Mouse (Mus musculus): Measurements from ENCODE around the gene Olfr693. TPM values are rescaled to one million over a fixed set of nuclear protein-coding genes. Genes with fewer than 3 reads are reported as not detected.

Gene Olfr693
- polyA plus RNA-seq, 1 experiment: 0.19 TPM

GRCm38 (mm10) chr7:106685382-106685781 lies 5.0 kb upstream of the Olfr693 start:
- TF ChIP-seq POLR2A (IDR thresholded peaks at IDR 0.05; ENCODE audit: control insufficient read depth, low read depth, low read length) (no peak), CTCF (IDR thresholded peaks at IDR 0.05; ENCODE audit: control insufficient read depth, insufficient read depth, insufficient replicate concordance, low read depth, low read length) (no peak)
- Histone ChIP-seq H3K27ac (ENCODE audit: control insufficient read depth, insufficient read depth, low read depth, low read length) (no peak overlapping the region), H3K4me1 (ENCODE audit: control insufficient read depth, insufficient read depth, low read length) (no peaks in the 10 kb centered on the region), H3K36me3 (ENCODE audit: control insufficient read depth, insufficient read depth, low read length) (no peaks in the 10 kb centered on the region), H3K27me3 (ENCODE audit: control insufficient read depth, insufficient read depth, low read length) (no peaks in the 10 kb centered on the region), H3K4me3 (ENCODE audit: control insufficient read depth, low read depth, low read length) (no peak overlapping the region)

DNA sequence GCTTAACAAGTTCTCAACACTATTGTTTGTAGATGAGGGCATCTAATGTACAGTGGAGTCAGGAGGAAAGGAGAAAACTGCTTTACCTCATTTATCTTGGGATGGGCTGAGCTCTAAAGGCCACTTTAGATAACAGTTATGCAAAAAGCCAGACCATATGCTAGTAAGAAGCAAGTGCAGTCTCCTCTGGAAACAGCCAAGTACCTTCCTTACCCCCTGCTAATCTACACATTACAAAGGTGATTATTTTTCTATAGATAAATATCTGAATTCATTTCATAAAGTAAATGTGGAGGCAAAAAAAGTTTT lies 28.1 kb downstream of the Olfr693 start:
- no peak overlapping the region for H3K27ac ChIP-seq (ENCODE audit: control insufficient read depth, insufficient read depth, low read depth, low read length)
- TF ChIP-seq CTCF (IDR thresholded peaks at IDR 0.05; ENCODE audit: control insufficient read depth, insufficient read depth, insufficient replicate concordance, low read depth, low read length) (no peak), POLR2A (IDR thresholded peaks at IDR 0.05; ENCODE audit: control insufficient read depth, low read depth, low read length) (no peak)
- H3K4me1 ChIP-seq (ENCODE audit: control insufficient read depth, insufficient read depth, low read length): no peaks in the 10 kb centered on the region
- no peaks in the 10 kb centered on the region for H3K36me3 ChIP-seq (ENCODE audit: control insufficient read depth, insufficient read depth, low read length)
- no peak overlapping the region for H3K4me3 ChIP-seq (ENCODE audit: control insufficient read depth, low read depth, low read length)
- no peaks in the 10 kb centered on the region for H3K27me3 ChIP-seq (ENCODE audit: control insufficient read depth, insufficient read depth, low read length)

GRCm38 (mm10) chr7:106651555-106652343 lies 28.6 kb downstream of the Olfr693 start:
- H3K27ac ChIP-seq (ENCODE audit: control insufficient read depth, insufficient read depth, low read depth, low read length): no peak overlapping the region
- no peaks in the 10 kb centered on the region for H3K36me3 ChIP-seq (ENCODE audit: control insufficient read depth, insufficient read depth, low read length)
- H3K4me1 ChIP-seq (ENCODE audit: control insufficient read depth, insufficient read depth, low read length): no peaks in the 10 kb centered on the region
- TF ChIP-seq POLR2A (IDR thresholded peaks at IDR 0.05; ENCODE audit: control insufficient read depth, low read depth, low read length) (no peak), CTCF (IDR thresholded peaks at IDR 0.05; ENCODE audit: control insufficient read depth, insufficient read depth, insufficient replicate concordance, low read depth, low read length) (no peak)
- H3K27me3 ChIP-seq (ENCODE audit: control insufficient read depth, insufficient read depth, low read length): no peaks in the 10 kb centered on the region
- H3K4me3 ChIP-seq (ENCODE audit: control insufficient read depth, low read depth, low read length): no peak overlapping the region

GRCm38 (mm10) chr7:106649774-106650173 lies 30.6 kb downstream of the Olfr693 start:
- Histone ChIP-seq H3K4me1 (ENCODE audit: control insufficient read depth, insufficient read depth, low read length) (no peaks in the 10 kb centered on the region), H3K27me3 (ENCODE audit: control insufficient read depth, insufficient read depth, low read length) (no peaks in the 10 kb centered on the region), H3K27ac (ENCODE audit: control insufficient read depth, insufficient read depth, low read depth, low read length) (no peak overlapping the region), H3K4me3 (ENCODE audit: control insufficient read depth, low read depth, low read length) (no peak overlapping the region), H3K36me3 (ENCODE audit: control insufficient read depth, insufficient read depth, low read length) (no peaks in the 10 kb centered on the region)
- TF ChIP-seq POLR2A (IDR thresholded peaks at IDR 0.05; ENCODE audit: control insufficient read depth, low read depth, low read length): no peak

DNA sequence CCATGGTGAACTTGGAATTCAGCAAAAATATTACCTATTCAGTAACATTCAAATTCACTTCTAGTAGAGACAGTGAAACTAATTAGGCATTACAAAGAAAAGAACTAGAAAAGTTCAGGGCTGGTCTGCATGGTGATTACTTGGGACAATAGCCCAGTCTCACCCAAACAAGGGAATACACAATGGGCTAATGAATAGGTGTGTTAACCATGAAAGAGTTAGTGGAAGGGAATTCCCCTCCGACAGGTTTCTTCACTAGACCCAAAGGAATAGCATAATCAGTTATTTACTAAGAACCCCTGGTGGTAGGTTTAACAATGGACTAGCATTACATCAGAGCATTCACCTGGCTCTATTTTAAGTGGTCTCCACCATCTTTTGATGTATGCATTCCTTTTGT lies 35.1 kb downstream of the Olfr693 start:
- H3K36me3 ChIP-seq (ENCODE audit: control insufficient read depth, insufficient read depth, low read length): no peaks in the 10 kb centered on the region
- no peak for TF ChIP-seq CTCF (IDR thresholded peaks at IDR 0.05; ENCODE audit: control insufficient read depth, insufficient read depth, insufficient replicate concordance, low read depth, low read length)
- TF ChIP-seq POLR2A (IDR thresholded peaks at IDR 0.05; ENCODE audit: control insufficient read depth, low read depth, low read length): no peak

DNA sequence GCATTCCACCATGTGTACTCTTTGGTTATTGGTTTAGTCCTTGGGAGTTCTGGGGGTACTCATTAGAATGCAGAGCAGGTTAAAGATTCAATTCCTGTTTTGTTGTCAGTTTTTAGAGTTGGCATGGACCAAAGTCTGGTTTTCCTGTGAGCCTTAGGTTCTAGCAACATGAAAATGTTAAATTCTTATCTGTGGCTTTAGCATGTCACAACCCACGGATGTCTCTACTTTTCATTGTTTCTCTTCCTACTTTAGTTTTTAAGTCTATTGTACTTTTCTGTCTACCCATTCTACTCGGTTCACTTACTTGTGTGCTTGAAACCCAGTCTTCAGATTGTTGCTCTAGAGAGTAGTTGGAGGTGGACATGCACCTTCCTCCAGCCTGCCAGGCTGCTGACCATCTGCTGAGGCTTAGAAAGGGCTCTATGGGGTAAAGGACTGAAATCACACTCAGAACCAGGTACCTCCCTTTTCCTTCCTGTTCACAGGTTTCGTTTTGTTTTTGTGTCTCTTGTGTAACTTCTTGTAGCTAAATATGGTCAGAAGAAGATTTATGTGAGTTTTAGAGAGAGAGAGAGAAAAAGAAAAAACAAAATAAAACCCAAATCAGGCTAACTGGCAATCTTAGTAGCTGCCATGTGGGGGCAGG lies 36.0 kb downstream of the Olfr693 start:
- TF ChIP-seq POLR2A (IDR thresholded peaks at IDR 0.05; ENCODE audit: control insufficient read depth, low read depth, low read length) (no peak), CTCF (IDR thresholded peaks at IDR 0.05; ENCODE audit: control insufficient read depth, insufficient read depth, insufficient replicate concordance, low read depth, low read length) (no peak)
- Histone ChIP-seq H3K27me3 (ENCODE audit: control insufficient read depth, insufficient read depth, low read length) (no peaks in the 10 kb centered on the region), H3K27ac (ENCODE audit: control insufficient read depth, insufficient read depth, low read depth, low read length) (no peak overlapping the region), H3K4me3 (ENCODE audit: control insufficient read depth, low read depth, low read length) (no peak overlapping the region), H3K36me3 (ENCODE audit: control insufficient read depth, insufficient read depth, low read length) (no peaks in the 10 kb centered on the region), H3K4me1 (ENCODE audit: control insufficient read depth, insufficient read depth, low read length) (no peaks in the 10 kb centered on the region)

More for the DNA sequence above, 35.1 kb downstream of the Olfr693 start:
- Histone ChIP-seq H3K4me1 (ENCODE audit: control insufficient read depth, insufficient read depth, low read length) (no peaks in the 10 kb centered on the region), H3K27me3 (ENCODE audit: control insufficient read depth, insufficient read depth, low read length) (no peaks in the 10 kb centered on the region), H3K4me3 (ENCODE audit: control insufficient read depth, low read depth, low read length) (no peak overlapping the region), H3K27ac (ENCODE audit: control insufficient read depth, insufficient read depth, low read depth, low read length) (no peak overlapping the region)

- TF ChIP-seq POLR2A (IDR thresholded peaks at IDR 0.05; ENCODE audit: control insufficient read depth, low read depth, low read length) (no peak), CTCF (IDR thresholded peaks at IDR 0.05; ENCODE audit: control insufficient read depth, insufficient read depth, insufficient replicate concordance, low read depth, low read length) (no peak)
These were observed 39.5 kb downstream of the Olfr693 start for GRCm38 (mm10) chr7:106640839-106641238.

More at GRCm38 (mm10) chr7:106640839-106641238, 39.5 kb downstream of the Olfr693 start:
- Histone ChIP-seq H3K27me3 (ENCODE audit: control insufficient read depth, insufficient read depth, low read length) (no peaks in the 10 kb centered on the region), H3K36me3 (ENCODE audit: control insufficient read depth, insufficient read depth, low read length) (no peaks in the 10 kb centered on the region), H3K4me3 (ENCODE audit: control insufficient read depth, low read depth, low read length) (no peak overlapping the region), H3K27ac (ENCODE audit: control insufficient read depth, insufficient read depth, low read depth, low read length) (no peak overlapping the region), H3K4me1 (ENCODE audit: control insufficient read depth, insufficient read depth, low read length) (no peaks in the 10 kb centered on the region)
